Mouse (Mus musculus): ENCODE results near the gene Kcna2.

GRCm38 (mm10) chr3:107089475-107089874 lies 11.5 kb upstream of the Kcna2 start:
- TF ChIP-seq CTCF (IDR thresholded peaks at IDR 0.05; ENCODE audit: borderline replicate concordance, control insufficient read depth, extremely low read depth, insufficient read depth, low read length, poor library complexity) (no peak), POLR2A (IDR thresholded peaks at IDR 0.05; ENCODE audit: control insufficient read depth, extremely low read depth, insufficient read depth, low read length, poor library complexity) (0 out of 2 replicates have a peak, but pooled peaks have one; percentile 29)
